In genomic region chr1:22293310-22293709, GRCm38 (mm10) we compare ENCODE assay signal across 18 mouse cellular contexts.
DNase-seq lines count a peak whose midpoint lies in the region; ATAC-seq and TF ChIP-seq lines count a peak whose summit lies in the region.
"Had no signal": no experiment of that assay in that cellular context is flagged by ENCODE, and none has a peak within 500 bp of the region (broad histone marks: within the 10 kb centered on the region; RNA-seq: fewer than 3 reads in every experiment).

No protein-coding gene starts in this region.

- H3K4me2 ChIP-seq in intestine, embryonic 15.5 days (replicated peaks), result no peak overlapping the region
- no peak overlapping the region for H3K4me2 ChIP-seq in intestine, postnatal 0 days (replicated peaks; ENCODE audit: low read depth)
- H3K4me2 ChIP-seq in intestine, embryonic 16.5 days (ENCODE audit: low read depth, low read length), result no peak overlapping the region
- H3K4me2 ChIP-seq in hindbrain, embryonic 14.5 days (replicated peaks), result no peak overlapping the region
- H3K4me2 ChIP-seq: embryonic facial prominence, embryonic 12.5 days; forebrain, embryonic 13.5 days; forebrain, embryonic 15.5 days had no signal

- no peaks in the 10 kb centered on the region for H3K9me3 ChIP-seq in intestine, embryonic 15.5 days
- no peaks in the 10 kb centered on the region for H3K9me3 ChIP-seq in intestine, postnatal 0 days (ENCODE audit: control insufficient read depth)
- H3K9me3 ChIP-seq in intestine, embryonic 16.5 days (ENCODE audit: control insufficient read depth, low read length), result no peaks in the 10 kb centered on the region
- no peaks in the 10 kb centered on the region for H3K9me3 ChIP-seq in hindbrain, embryonic 14.5 days (ENCODE audit: control insufficient read depth, low read length)
- H3K9me3 ChIP-seq: embryonic facial prominence, embryonic 10.5 days; embryonic facial prominence, embryonic 12.5 days; forebrain, embryonic 13.5 days; forebrain, embryonic 15.5 days had no signal

- H3K27ac ChIP-seq in intestine, embryonic 15.5 days, result no peak overlapping the region
- no peak overlapping the region for H3K27ac ChIP-seq in intestine, postnatal 0 days (ENCODE audit: low read depth, low read length)
- no peak overlapping the region for H3K27ac ChIP-seq in intestine, embryonic 16.5 days (ENCODE audit: low read length)
- no peak overlapping the region for H3K27ac ChIP-seq in hindbrain, embryonic 14.5 days
- H3K27ac ChIP-seq: embryonic facial prominence, embryonic 10.5 days; embryonic facial prominence, embryonic 12.5 days; forebrain, embryonic 13.5 days; forebrain, embryonic 15.5 days had no signal

- ATAC-seq in intestine, embryonic 15.5 days, result peak; percentile 59; the same call in 1 of the 2 replicates
- ATAC-seq in intestine, postnatal 0 days, result no peak
- ATAC-seq in intestine, embryonic 16.5 days, result peak; percentile 62; the same call in 1 of the 2 replicates
- ATAC-seq in hindbrain, embryonic 14.5 days (ENCODE audit: low FRiP score), result no peak
- ATAC-seq: forebrain, embryonic 13.5 days; forebrain, embryonic 15.5 days; forebrain, postnatal 0 days had no signal

- TF ChIP-seq CTCF in intestine, postnatal 0 days (IDR thresholded peaks at IDR 0.05; ENCODE audit: low read depth), result no peak

- WGBS in intestine, embryonic 15.5 days, result 32% methylated on average over 2 of the region's 2 CpGs
- WGBS in intestine, postnatal 0 days, result 29% methylated on average over 2 of the region's 2 CpGs
- 23% methylated on average over 2 of the region's 2 CpGs for WGBS in intestine, embryonic 16.5 days
- WGBS in hindbrain, embryonic 14.5 days, result 85% methylated on average over 2 of the region's 2 CpGs

- H3K4me1 ChIP-seq in intestine, embryonic 15.5 days (replicated peaks), result no peaks in the 10 kb centered on the region
- no peaks in the 10 kb centered on the region for H3K4me1 ChIP-seq in intestine, postnatal 0 days (replicated peaks; ENCODE audit: control insufficient read depth, insufficient read depth, low read length)
- no peaks in the 10 kb centered on the region for H3K4me1 ChIP-seq in intestine, embryonic 16.5 days (ENCODE audit: control insufficient read depth, insufficient read depth, low read length)
- no peaks in the 10 kb centered on the region for H3K4me1 ChIP-seq in hindbrain, embryonic 14.5 days (replicated peaks; ENCODE audit: control insufficient read depth, insufficient read depth, low read length)
- H3K4me1 ChIP-seq: embryonic facial prominence, embryonic 10.5 days; embryonic facial prominence, embryonic 12.5 days; forebrain, embryonic 13.5 days; forebrain, embryonic 15.5 days had no signal

- H3K36me3 ChIP-seq in intestine, embryonic 15.5 days, result no peaks in the 10 kb centered on the region
- H3K36me3 ChIP-seq in intestine, postnatal 0 days (ENCODE audit: control insufficient read depth, insufficient read depth), result no peaks in the 10 kb centered on the region
- no peaks in the 10 kb centered on the region for H3K36me3 ChIP-seq in intestine, embryonic 16.5 days (ENCODE audit: control insufficient read depth, insufficient read depth, low read length)
- peaks cover 12% of the 10 kb centered on the region; the same call in 1 of the 2 replicates for H3K36me3 ChIP-seq in hindbrain, embryonic 14.5 days (replicated peaks; ENCODE audit: control insufficient read depth, insufficient read depth)
- H3K36me3 ChIP-seq: embryonic facial prominence, embryonic 10.5 days; embryonic facial prominence, embryonic 12.5 days; forebrain, embryonic 15.5 days had no signal

- no peak overlapping the region for H3K9ac ChIP-seq in intestine, embryonic 15.5 days
- no peak overlapping the region for H3K9ac ChIP-seq in intestine, postnatal 0 days (ENCODE audit: low read depth, low read length)
- H3K9ac ChIP-seq in intestine, embryonic 16.5 days (ENCODE audit: low read depth, low read length), result no peak overlapping the region
- H3K9ac ChIP-seq in hindbrain, embryonic 14.5 days, result no peak overlapping the region
- H3K9ac ChIP-seq: embryonic facial prominence, embryonic 12.5 days; forebrain, embryonic 13.5 days; forebrain, embryonic 15.5 days; forebrain, postnatal 0 days had no signal

- no peak for DNase-seq in adrenal gland, adult 18-20 months (ENCODE audit: low spot score in 2 of 2)
- DNase-seq in hindbrain, embryonic 14.5 days (ENCODE audit: low spot score), result no peak
- DNase-seq: adrenal gland, adult 8-10 months; adrenal gland, postnatal 14 days; adrenal gland, postnatal 36 days; cerebellum, adult 11-12 months; cerebellum, adult 2 months; cerebellum, adult 9-10 months; cerebellum, postnatal 10 days; cerebellum, postnatal 25 days; forebrain, postnatal 0 days had no signal

- no peak overlapping the region for H3K4me3 ChIP-seq in intestine, embryonic 15.5 days (replicated peaks)
- no peak overlapping the region for H3K4me3 ChIP-seq in intestine, postnatal 0 days (ENCODE audit: low read depth, low read length)
- H3K4me3 ChIP-seq in intestine, embryonic 16.5 days (ENCODE audit: low read length), result no peak overlapping the region
- no peak overlapping the region for H3K4me3 ChIP-seq in hindbrain, embryonic 14.5 days (replicated peaks; ENCODE audit: low read length)
- H3K4me3 ChIP-seq: embryonic facial prominence, embryonic 10.5 days; embryonic facial prominence, embryonic 12.5 days; forebrain, embryonic 13.5 days; forebrain, embryonic 15.5 days had no signal

- no peaks in the 10 kb centered on the region for H3K27me3 ChIP-seq in intestine, embryonic 15.5 days (replicated peaks)
- no peaks in the 10 kb centered on the region for H3K27me3 ChIP-seq in intestine, postnatal 0 days (replicated peaks; ENCODE audit: control insufficient read depth, insufficient read depth, low read length)
- no peaks in the 10 kb centered on the region for H3K27me3 ChIP-seq in intestine, embryonic 16.5 days (replicated peaks; ENCODE audit: control insufficient read depth, insufficient read depth, low read length)
- no peaks in the 10 kb centered on the region for H3K27me3 ChIP-seq in hindbrain, embryonic 14.5 days (ENCODE audit: control insufficient read depth, insufficient read depth, low read length)
- H3K27me3 ChIP-seq: embryonic facial prominence, embryonic 12.5 days; forebrain, embryonic 13.5 days; forebrain, embryonic 15.5 days had no signal

Comparison
In these comparisons a context has a peak if more than half of its experiments do, and no peak if none do; other contexts are left out.
1. ATAC-seq: peak in intestine, embryonic 15.5 days (single experiment) and intestine, embryonic 16.5 days (single experiment); none in intestine, postnatal 0 days (single experiment) and hindbrain, embryonic 14.5 days (single experiment).